Mouse (Mus musculus) neutrophil, adult 5-6 weeks (primary cell): Measurements from ENCODE around the gene Zfp704. TPM values are rescaled to one million over a fixed set of nuclear protein-coding genes. Genes with fewer than 3 reads are reported as not detected.
"Not testable (repeated sequence)": the region's sequence is repeated elsewhere in the genome, so short reads cannot be mapped to it uniquely, and the experiment has no call there.

ENCODE experiments used
- ATAC-seq: fragments of 151-379, 151-347 bp; 2 replicates; pipeline ENCODE4 v1.8.0; 2017; ENCODE audit warnings: mild to moderate bottlenecking, moderate TSS enrichment; ENCODE audit not compliant: insufficient number of reproducible peaks, poor library complexity, low FRiP score, severe bottlenecking; ENCODE audit errors: extremely low read depth
- total RNA-seq: library from RNA; stranded (forward); fragments of 200-1000 nt; gene quantifications from 2 replicates; pipeline ENCODE4 v1.2.3, GENCODE M21; 2017

The Zfp704 gene
- total RNA-seq, 1 experiment from 2014 or later = 0.70 TPM

DNA sequence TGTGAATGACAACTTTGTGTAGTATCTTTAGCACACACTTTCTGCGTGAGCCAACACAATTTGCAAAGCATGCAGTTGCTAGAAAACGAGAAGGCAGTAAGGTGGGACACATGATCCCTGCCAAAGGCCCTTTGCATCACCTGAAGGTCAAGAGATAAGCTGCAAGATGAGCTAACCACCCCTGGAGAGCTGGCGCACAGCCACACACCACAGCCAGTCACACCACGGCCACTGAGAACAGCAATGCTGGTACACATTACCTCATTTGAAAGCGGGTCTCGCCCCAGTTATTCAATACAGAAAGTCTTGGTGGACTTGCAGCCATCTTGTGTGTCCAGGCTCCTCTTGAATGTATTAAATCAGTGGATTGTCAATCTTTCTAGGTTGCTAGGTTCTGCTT is 9.3 kb downstream of the Zfp704 start:
- no peak for ATAC-seq

DNA sequence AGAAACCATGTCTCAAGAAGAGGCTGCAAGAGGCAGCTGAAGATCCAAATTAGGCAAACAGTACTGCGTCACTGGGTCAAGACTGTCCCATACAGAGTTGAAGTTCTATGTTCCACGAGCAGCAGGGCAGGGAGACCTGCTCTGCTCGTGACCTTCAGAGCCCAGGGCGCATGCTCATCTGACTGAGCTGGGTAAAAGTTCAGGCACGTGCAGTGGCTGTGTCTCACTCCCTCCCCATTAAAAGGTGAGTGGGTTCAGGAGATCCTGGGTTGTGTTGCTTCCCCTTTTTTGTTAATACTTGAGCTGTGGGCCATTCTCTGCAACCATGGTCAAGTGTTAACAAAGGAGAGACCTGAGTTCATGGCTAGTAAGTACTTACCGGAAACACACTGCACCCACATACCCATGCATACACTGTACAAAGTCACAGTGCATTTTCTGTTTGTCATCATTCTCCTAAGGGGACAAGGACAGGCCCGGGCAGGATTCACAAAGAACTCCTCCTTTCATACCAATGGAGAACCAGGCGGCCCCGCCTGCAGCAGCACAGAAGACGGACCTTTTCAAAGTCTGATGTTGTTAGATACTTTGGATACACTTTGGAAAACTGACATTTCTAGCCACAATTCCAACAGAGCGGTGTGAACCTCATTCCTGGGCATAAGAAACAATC is 10.0 kb downstream of the Zfp704 start:
- ATAC-seq = no peak

DNA sequence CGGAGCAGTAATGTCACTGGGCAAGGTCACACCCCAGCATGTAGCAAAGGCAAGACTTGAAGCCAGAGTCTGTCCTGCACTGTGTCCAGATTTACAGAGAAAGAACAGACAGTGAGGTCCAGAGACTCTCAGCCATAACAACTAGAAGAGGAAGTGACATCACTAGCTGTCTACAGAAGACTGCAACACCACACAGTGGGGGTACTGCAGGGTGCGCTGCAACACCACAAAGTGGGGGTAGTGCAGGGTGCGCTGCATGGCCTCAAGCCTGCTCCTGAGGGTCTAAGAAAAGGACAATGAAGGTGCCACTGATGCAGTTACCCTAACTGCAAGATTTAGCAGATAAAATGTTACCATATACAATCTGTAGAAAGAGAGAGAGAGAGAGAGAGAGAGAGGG is 11.8 kb downstream of the Zfp704 start:
- ATAC-seq = no peak

DNA sequence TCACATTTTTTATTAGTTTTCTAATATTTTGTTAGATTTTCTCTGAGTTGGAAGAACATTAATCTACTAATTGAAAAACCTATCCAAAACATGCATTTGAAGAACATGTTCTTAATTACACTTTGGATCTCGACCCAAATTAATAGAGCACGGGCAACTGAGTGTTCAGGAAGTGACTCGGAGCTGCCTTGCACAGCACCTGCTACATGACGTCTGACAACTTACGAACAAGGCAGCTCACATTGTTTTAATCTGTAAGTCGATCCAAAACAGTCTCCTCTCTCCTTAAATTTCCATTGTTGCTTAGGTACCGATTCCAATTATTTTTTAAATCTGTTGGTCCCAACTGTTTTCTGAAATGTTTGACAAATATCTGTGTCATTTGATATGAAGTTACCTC is 15.4 kb downstream of the Zfp704 start:
- ATAC-seq = no peak

DNA sequence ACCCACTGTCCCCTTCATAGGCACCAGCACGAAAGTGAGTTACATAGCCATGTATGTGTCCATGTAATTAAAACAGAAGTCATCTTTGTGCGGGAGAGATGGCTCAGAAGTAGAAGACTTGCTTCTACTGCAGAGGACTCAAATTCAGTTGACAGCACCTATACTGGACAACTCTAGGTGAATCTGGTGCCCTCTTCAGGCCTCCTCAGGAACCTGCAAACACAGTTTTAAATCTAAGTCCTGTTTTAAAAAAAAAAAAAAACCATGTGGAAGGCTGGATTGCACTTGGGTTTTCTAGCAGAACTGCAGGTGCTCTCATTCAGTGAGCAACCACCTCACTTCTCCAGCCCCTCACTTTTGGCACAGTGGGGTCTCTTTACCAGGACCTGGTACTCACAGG is 16.1 kb downstream of the Zfp704 start:
- no peak for ATAC-seq

DNA sequence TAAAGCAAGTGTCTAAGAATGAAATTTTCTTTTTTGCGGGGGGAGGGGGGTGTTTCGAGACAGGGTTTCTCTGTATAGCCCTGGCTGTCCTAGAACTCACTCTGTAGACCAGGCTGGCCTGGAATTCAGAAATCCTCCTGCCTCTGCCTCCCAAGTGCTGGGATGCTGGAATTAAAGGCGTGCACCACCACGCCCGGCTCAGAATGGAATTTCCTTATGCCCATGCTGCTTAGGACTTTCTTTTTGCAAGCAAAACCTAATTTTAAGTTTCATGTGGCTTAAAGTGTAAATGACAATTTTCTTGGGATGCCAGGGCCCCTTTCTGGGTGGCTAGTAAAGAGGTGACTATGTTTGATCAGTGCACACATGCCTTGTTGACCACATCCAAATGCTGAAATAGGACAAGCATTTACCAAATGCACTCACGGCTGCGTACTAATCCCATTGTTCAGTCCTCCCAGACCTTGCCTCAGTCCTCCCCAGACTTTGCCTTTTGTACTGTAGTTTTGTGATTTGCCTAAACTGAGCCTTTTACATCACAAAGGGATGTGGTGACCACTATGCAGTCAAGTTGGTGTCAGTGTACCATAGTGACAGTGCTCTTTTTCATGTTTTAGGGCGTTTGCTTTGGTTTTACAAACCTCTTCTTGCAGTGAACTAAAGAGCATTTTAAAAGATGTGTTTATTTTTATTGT is 18.3 kb downstream of the Zfp704 start:
- no peak for ATAC-seq

DNA sequence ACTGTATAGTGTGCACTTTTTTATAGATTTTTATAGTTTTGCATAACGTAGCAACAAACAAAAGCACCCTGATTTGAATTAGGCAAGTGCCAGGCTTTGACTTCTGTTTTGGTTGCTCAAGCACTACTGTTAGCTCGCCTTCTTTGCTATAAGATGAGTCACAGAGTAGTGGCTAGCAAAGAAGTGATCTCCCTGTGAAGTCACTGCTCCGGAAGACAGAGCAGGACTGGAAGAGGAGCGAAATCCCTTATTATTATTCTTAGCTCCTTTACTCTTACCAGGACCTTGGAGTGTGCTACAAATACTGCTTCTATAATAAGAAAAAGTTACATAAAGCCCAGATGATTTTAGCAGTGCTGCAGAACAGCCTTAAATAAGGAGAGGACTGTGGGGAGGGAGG is 21.2 kb downstream of the Zfp704 start:
- ATAC-seq = no peak

DNA sequence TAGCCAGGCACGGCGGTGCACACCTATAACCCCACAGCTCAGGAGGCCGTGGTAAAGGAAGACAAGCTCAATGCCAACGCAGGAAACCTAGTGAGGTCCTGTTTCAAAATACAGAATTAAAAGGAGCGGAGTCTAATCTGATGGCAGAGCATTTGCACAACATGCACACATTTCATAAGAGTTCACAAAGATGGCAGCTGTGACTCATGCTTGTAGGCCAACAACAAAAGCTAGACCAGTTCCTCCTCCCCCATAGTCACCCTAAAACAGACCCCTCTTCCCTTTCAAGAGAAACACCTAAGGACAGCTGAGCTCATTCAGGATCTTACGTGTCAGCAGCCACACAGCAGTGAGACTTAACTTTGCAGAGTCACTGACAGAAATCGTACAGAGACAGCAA is 22.6 kb downstream of the Zfp704 start:
- no peak for ATAC-seq

DNA sequence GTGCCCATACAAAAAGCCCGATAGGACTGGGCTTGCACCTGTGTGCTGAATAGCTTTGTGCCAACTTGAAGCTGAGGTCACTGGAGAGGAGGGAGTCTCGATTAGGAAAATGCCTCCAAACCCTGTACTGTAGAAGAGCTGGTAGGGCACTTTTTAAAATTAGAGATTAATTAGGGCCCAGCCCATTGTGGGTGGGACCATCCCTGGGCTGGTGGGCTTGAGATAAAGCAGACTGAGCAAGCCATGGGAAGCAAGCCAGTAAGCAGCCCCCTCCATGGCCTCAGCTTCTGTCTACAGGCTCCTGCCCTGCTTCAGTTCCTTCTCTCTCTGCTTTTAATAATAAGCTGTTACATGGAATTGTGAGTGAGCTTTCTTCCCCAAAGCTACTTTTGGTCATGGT is 26.4 kb downstream of the Zfp704 start:
- no peak for ATAC-seq

DNA sequence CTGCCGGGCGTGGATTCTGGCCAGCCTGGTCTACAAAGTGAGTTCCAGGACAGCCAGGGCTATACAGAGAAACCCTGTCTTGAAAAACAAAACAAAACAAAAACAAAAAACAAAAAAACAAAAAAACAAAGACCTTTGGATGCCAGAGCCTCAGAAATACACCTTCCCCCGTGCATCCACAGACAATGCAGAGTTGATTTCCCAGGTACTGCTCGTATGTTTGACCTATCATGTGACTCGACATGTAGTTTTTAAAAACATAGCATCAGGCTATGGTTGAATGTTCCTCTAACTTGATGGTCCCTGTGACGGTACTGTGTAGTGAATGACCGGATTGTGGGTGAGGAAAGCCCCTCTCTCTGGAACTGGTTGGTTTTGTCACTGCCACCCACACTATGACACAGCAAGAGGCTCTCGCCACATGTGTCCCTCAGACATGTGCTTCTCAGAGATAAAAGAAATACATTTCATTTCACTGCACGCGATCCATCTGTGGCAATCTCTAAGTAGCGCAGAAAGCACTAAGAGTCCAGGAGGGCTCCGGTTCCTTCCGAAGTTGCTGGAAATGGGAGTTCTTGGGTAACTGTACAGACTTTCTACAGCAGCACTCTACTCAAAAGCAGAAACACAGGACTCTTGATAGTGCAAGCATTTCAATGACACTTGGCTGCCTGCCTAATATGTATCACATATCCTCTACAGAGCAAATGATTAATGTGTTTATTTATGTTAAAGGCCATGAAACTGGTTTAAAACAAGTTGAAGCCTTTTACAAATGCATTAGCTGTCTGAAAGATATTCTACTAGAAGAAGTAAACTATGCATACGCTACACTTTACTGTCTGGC is 28.7 kb downstream of the Zfp704 start:
- ATAC-seq = no peak

DNA sequence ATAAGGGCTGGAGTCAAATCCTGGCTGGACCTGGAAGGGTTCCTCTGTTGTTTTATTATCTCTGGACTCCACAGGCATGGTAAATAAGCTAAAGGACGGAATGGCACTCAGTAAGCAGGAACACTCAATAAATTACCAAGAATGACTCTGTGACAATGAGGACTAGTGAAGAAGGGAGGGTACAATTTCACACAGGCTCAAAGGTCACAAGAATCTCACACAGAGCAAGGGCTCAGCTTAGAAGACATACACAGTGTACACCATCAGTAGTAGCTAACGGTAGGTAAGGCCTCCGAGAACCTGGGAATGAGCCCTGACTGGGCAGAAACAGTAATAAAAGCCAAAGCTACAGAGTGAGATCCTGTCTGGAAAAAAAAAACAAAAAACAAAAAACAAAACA is 29.8 kb downstream of the Zfp704 start:
- ATAC-seq = no peak

DNA sequence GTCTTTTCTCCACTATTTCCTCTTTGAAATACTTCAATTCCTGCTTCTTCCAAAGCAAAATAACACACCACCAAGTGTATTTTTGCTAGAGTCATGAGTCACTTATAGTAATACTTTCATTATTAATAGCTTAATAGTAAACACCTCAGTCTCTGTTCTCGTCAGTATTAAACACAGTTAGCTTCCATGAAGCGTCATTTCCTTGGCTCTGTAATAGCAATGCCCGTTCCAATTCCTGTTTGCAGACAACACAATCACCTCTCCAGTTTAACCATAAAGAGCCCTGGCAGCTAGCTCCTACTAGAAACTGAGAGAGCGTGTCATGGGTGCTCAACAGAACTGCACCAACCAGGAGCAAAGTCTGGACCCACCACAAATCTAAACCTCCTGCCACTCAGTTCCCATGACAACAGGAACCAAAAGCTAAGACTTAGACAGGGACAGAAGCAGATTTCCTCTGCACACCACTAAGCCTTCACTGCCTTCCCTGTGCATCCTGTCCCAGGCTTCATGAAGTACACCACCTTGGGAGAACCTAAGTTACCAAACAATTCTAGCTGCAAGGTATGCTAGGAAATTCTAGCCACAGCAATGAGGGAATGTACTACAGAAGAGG is 30.7 kb downstream of the Zfp704 start:
- ATAC-seq = no peak

DNA sequence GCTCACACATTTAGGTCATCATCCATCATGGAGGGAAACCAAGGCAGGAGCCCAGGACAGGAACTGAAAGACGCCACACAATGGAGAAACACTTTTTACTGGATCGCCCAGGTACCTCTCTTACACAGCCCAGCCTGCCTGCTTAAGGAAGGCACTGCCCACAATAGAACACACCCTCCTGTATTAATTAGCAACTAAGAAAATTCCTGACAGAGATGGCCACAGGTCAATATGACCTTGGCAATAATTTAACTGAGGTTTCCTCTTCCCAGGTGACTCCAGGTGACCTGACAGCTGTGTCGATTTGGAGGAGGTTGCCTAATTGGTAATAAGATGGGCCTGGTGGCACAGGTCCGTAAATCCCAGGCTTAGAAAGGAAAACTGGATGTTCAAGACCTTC is 33.0 kb downstream of the Zfp704 start:
- no peak for ATAC-seq

DNA sequence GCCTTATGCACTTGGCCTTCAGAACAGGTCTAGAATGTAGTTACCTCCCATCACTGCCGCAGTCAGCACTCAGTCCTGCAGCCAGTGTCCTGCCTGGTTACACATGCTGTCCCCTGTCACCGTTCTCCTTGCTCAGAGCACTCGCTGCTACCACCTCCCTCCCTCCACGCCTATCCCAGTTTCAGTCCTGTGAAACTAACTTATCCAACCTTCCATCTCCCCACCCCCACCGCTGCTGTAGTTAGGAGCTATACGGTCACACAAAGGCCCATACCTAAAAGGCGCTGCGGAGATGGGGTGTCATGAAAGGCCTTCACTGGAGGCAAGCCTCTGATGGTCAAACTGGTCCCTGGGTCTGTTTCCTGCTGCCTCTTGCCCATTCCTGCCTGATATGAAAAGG is 35.6 kb downstream of the Zfp704 start:
- ATAC-seq = no peak

DNA sequence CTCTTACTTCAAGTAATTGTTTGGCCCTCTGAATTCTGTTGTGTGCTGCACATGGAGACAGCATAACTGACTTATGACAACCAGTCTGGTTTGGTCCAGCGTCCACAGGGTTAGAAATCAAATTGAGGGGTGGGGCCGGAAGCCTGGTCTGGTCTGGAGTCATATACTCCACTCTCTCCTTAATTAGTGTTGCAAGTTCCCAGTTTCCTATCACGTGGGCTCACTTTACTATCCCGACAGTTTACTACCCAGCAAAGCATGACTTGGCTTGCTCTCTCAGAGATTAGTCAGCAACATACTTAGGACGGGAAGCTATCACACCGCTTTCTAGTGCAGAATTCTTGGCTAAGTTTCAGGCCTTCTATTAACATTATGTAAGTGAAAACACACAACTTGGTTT is 36.3 kb downstream of the Zfp704 start:
- ATAC-seq = no peak

DNA sequence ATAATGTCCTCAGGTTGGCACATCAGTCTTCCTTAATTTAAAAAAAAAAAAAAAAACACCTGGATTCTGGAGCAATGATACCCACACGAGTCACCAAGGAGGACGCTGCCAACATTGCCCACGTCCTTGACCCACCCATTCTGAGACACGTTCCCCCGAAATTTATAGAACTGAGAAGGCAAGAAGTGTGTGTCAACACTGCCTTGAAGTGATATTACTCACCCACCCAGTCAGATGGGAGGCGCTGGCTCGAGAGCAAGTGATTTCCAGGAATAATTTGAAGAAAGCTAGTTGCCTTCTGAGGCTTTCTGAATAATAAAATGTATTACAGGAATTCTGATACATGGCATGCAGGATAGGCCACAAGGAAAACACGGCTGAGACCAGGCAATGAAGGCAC is 37.6 kb downstream of the Zfp704 start:
- ATAC-seq = no peak

DNA sequence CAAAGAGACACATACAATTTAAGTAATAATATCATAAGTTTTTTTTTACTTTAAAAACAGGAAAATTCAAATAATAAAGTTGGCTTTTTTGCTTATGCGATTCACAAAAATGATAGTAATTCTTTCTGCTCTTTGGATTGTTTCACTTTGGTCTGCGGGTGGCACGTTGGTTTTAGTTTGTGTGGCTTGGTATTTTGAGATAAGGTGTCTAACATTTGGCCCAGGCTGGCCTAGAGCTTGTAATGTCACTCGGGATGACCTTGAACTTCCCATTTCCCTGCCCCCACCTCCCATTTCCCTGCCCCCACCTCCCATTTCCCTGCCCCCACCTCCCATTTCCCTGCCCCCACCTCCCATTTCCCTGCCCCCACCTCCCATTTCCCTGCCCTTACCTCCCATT is 39.1 kb downstream of the Zfp704 start:
- no peak for ATAC-seq

DNA sequence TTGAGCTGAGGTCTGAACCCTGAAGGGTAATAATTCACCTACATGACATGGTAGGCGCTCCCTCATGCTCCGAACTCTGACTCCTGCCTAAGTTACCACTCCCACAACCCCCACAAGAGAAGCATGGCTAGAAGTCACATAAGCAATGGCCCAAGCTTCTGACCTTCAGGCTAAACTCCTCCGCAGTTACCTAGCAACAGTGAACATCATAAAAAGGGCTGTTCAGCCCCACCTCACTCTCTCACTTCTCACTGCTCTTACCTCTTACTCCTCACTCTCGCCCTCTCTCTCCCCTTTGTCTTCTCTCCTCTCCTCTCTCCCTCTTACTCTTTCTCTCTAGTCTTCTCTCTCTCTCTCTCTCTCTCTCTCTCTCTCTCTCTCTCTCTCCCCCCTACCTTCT is 40.2 kb downstream of the Zfp704 start:
- not testable (repeated sequence) for ATAC-seq

DNA sequence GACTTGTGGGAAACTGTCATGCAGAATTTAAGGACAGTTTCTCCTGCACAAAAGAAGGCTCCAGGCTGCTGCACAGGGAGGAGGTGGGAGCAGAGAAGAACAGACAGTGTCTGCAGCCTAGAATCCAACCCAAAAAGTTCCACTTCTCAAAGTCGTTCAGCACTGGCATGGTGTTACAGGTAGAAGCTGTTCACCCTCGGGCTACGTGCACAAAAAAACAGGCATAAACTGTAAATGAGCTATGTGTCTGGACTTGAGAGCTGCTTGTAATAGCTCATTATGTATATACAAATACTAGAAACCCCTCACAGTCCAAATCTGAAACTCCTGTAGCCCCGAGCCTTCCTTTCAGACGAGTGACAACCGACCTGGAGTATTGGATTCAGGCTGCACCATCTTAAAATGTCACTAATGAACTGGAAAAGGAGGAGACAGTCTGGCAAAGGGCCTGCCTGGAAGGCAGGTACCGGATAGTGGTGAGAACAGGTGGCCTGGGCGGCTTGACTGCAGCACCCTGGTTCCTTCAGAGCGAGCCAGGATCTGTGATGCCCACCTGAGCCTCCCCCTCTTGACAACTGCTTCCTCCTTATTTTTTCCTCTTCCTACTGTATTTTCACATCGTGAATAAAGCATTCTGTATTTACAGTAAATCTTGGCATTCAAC is 41.2 kb downstream of the Zfp704 start:
- ATAC-seq = no peak
